Mouse (Mus musculus) cerebellum, adult 11-12 months (tissue): Measurements from ENCODE around the gene Csta1.

Source experiments
- DNase-seq: peaks from one replicate; pipeline ENCODE4 v3.0.0; 2022

The Csta1 gene

DNA sequence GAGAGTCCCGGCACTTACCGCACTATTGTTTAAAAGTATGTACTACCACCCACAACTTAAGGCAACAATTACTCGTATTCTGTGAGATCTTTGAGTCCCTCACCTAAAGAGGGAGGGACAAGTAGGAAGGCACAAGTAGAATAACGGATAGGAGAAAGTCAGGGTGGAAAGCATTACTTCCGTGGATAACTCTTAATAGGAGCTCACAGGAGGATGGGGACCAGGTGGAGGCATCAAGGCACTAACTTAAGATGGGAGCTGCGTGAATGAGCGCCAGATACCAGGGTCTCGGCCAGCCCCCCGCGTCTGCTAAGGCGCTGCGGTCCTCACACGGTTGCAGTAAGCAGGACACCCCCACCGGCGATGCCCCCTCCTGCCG, 60.0 kb downstream of the Csta1 start:
- DNase-seq, result no peak
